Mouse (Mus musculus) stomach, postnatal 0 days (tissue): ENCODE data around the gene Zfp169.

Experiments
- CTCF ChIP-seq: IDR thresholded peaks from 2 replicates; pipeline ENCODE4 v1.5.1; 2016; ENCODE audit warnings: antibody characterized with exemption, low read depth, mild to moderate bottlenecking, moderate library complexity
- EP300 ChIP-seq: optimal IDR thresholded peaks from 2 replicates; pipeline ENCODE3; 2016; ENCODE audit warnings: antibody characterized with exemption

- TF ChIP-seq CTCF (no peak), EP300 (no peak)
These were observed 42.7 kb upstream of the Zfp169 start for GRCm38 (mm10) chr13:48555976-48556375.
